Mouse (Mus musculus) heart, embryonic 16.5 days (tissue): Measurements from ENCODE around the gene Ccdc191. TPM values are rescaled to one million over a fixed set of nuclear protein-coding genes. Genes with fewer than 3 reads are reported as not detected.

Experiments used
- ATAC-seq: fragments of 200-750 bp; cut with Nextera tagmentation; replicated peaks from 2 replicates; pipeline ENCODE4 v1.8.0; 2017; ENCODE audit warnings: moderate number of reproducible peaks; ENCODE audit not compliant: insufficient read depth, low FRiP score; ENCODE audit errors: extremely low read depth
- H3K27ac ChIP-seq: fragments of 300-500 bp; sonication (generic); 2 replicates; pipeline ENCODE4 v1.5.1; 2014; ENCODE audit warnings: mild to moderate bottlenecking, low read length, control low read depth, moderate library complexity
- H3K27me3 ChIP-seq: fragments of 300-500 bp; sonication (generic); 2 replicates; pipeline ENCODE4 v1.6.1; 2014; ENCODE audit warnings: low read length, mixed read lengths; ENCODE audit not compliant: control insufficient read depth, insufficient read depth
- H3K36me3 ChIP-seq: fragments of 300-500 bp; sonication (generic); 2 replicates; pipeline ENCODE4 v1.6.1; 2014; ENCODE audit not compliant: control insufficient read depth, insufficient read depth
- H3K4me1 ChIP-seq: fragments of 300-500 bp; sonication (generic); 2 replicates; pipeline ENCODE4 v1.6.1; 2014; ENCODE audit warnings: low read length, mixed read lengths; ENCODE audit not compliant: control insufficient read depth, insufficient read depth
- H3K4me2 ChIP-seq: fragments of 300-500 bp; sonication (generic); 2 replicates; pipeline ENCODE4 v1.6.1; 2014; ENCODE audit warnings: low read depth, mild to moderate bottlenecking, control low read depth, low read length
- H3K4me3 ChIP-seq: fragments of 300-500 bp; sonication (generic); 2 replicates; pipeline ENCODE4 v1.5.1; 2014; ENCODE audit warnings: mild to moderate bottlenecking, control low read depth, low read length
- H3K9ac ChIP-seq: fragments of 300-500 bp; sonication (generic); 2 replicates; pipeline ENCODE4 v1.6.1; 2014; ENCODE audit warnings: low read length, control low read depth
- H3K9me3 ChIP-seq: fragments of 300-500 bp; sonication (generic); replicated peaks from 2 replicates; pipeline ENCODE4 v1.6.1; 2016; ENCODE audit warnings: low read length; ENCODE audit not compliant: control insufficient read depth
- WGBS: fragments of 180-500 bp; shearing (Covaris S2); extraction: QIAGEN DNeasy Blood & Tissue Kit; methylation state at CpG from one replicate; pipeline ENCODE4 v1.1.7; 2014; 5-methylcytosine and 5-hydroxymethylcytosine counted together
- polyA plus RNA-seq: library from polyadenylated mRNA; unstranded; fragments of >200 nt; fragmentation: Nextera tagmentation; extraction: Ambion mirVana; gene quantifications from 2 replicates; pipeline ENCODE4 v1.2.1, GENCODE M21; 2015

The Ccdc191 gene
- polyA plus RNA-seq, 1 experiment from 2014 or later = 8.8 TPM

- Histone ChIP-seq H3K4me2 (no peak overlapping the region), H3K9ac (no peak overlapping the region), H3K27ac (no peak overlapping the region), H3K36me3 (no peaks in the 10 kb centered on the region), H3K27me3 (no peaks in the 10 kb centered on the region), H3K4me3 (no peak overlapping the region), H3K4me1 (no peaks in the 10 kb centered on the region), H3K9me3 (no peaks in the 10 kb centered on the region)
- 58% methylated on average over 3 of the region's 3 CpGs for WGBS
- ATAC-seq = no peak
Measured at GRCm38 (mm10) chr16:43935367-43935766, 45.8 kb downstream of the Ccdc191 start.

- no peaks in the 10 kb centered on the region for H3K4me1 ChIP-seq
- no peak overlapping the region for H3K4me3 ChIP-seq
- H3K27ac ChIP-seq = no peak overlapping the region
- H3K9me3 ChIP-seq = no peaks in the 10 kb centered on the region
- no peak overlapping the region for H3K4me2 ChIP-seq
- no peaks in the 10 kb centered on the region for H3K27me3 ChIP-seq
- WGBS = 67% methylated on average over 3 of the region's 3 CpGs
- H3K9ac ChIP-seq = no peak overlapping the region
- H3K36me3 ChIP-seq = no peaks in the 10 kb centered on the region
- ATAC-seq = no peak
Measured at GRCm38 (mm10) chr16:43935892-43936291, 46.3 kb downstream of the Ccdc191 start.

- Histone ChIP-seq H3K4me2 (no peak overlapping the region), H3K9ac (no peak overlapping the region), H3K36me3 (no peaks in the 10 kb centered on the region), H3K27me3 (no peaks in the 10 kb centered on the region), H3K9me3 (no peaks in the 10 kb centered on the region), H3K27ac (no peak overlapping the region), H3K4me1 (no peaks in the 10 kb centered on the region), H3K4me3 (no peak overlapping the region)
- ATAC-seq = no peak
- WGBS = 88% methylated on average over 4 of the region's 4 CpGs
Measured at GRCm38 (mm10) chr16:43940846-43941245, 51.2 kb downstream of the Ccdc191 start.

GRCm38 (mm10) chr16:43945351-43945750 lies 55.8 kb downstream of the Ccdc191 start:
- no peak overlapping the region for H3K27ac ChIP-seq
- no peaks in the 10 kb centered on the region for H3K27me3 ChIP-seq
- H3K4me3 ChIP-seq = no peak overlapping the region
- H3K36me3 ChIP-seq = no peaks in the 10 kb centered on the region
- no peak overlapping the region for H3K9ac ChIP-seq
- H3K9me3 ChIP-seq = no peaks in the 10 kb centered on the region
- H3K4me2 ChIP-seq = no peak overlapping the region
- H3K4me1 ChIP-seq = no peaks in the 10 kb centered on the region
- ATAC-seq = no peak
- 80% methylated on average over 3 of the region's 3 CpGs for WGBS

- Histone ChIP-seq H3K9ac (no peak overlapping the region), H3K36me3 (no peaks in the 10 kb centered on the region), H3K27me3 (no peaks in the 10 kb centered on the region), H3K4me2 (no peak overlapping the region), H3K9me3 (no peaks in the 10 kb centered on the region), H3K4me1 (no peaks in the 10 kb centered on the region), H3K4me3 (no peak overlapping the region), H3K27ac (no peak overlapping the region)
- ATAC-seq = no peak
- 66% methylated on average over 3 of the region's 3 CpGs for WGBS
Measured at GRCm38 (mm10) chr16:43945869-43946268, 56.3 kb downstream of the Ccdc191 start.

- 66% methylated on average over 4 of the region's 4 CpGs for WGBS
- no peak for ATAC-seq
- H3K27me3 ChIP-seq = no peaks in the 10 kb centered on the region
- H3K27ac ChIP-seq = no peak overlapping the region
- no peaks in the 10 kb centered on the region for H3K36me3 ChIP-seq
- H3K9ac ChIP-seq = no peak overlapping the region
- no peaks in the 10 kb centered on the region for H3K4me1 ChIP-seq
- H3K4me2 ChIP-seq = no peak overlapping the region
- H3K9me3 ChIP-seq = no peaks in the 10 kb centered on the region
- H3K4me3 ChIP-seq = no peak overlapping the region
Measured at GRCm38 (mm10) chr16:43951591-43951990, 62.0 kb downstream of the Ccdc191 start.

- Histone ChIP-seq H3K27ac (no peak overlapping the region), H3K27me3 (no peaks in the 10 kb centered on the region), H3K9ac (no peak overlapping the region), H3K4me2 (no peak overlapping the region), H3K4me1 (no peaks in the 10 kb centered on the region), H3K4me3 (no peak overlapping the region), H3K36me3 (0 out of 2 replicates have a peak, but pooled peaks cover 3% of the 10 kb centered on the region), H3K9me3 (no peaks in the 10 kb centered on the region)
- no peak for ATAC-seq
- WGBS = 55% methylated on average over 6 of the region's 6 CpGs
Measured at GRCm38 (mm10) chr16:43954913-43955312, 65.3 kb downstream of the Ccdc191 start.

GRCm38 (mm10) chr16:43958038-43958437 lies 68.4 kb downstream of the Ccdc191 start:
- Histone ChIP-seq H3K4me1 (no peaks in the 10 kb centered on the region), H3K9ac (no peak overlapping the region), H3K27ac (no peak overlapping the region), H3K4me3 (no peak overlapping the region), H3K27me3 (no peaks in the 10 kb centered on the region), H3K36me3 (0 out of 2 replicates have a peak, but pooled peaks cover 3% of the 10 kb centered on the region), H3K9me3 (no peaks in the 10 kb centered on the region), H3K4me2 (no peak overlapping the region)
- ATAC-seq = no peak
- 84% methylated on average over 4 of the region's 4 CpGs for WGBS

GRCm38 (mm10) chr16:43963291-43963690 lies 73.7 kb downstream of the Ccdc191 start:
- Histone ChIP-seq H3K27ac (no peak overlapping the region), H3K4me2 (no peak overlapping the region), H3K9me3 (no peaks in the 10 kb centered on the region), H3K4me3 (no peak overlapping the region), H3K9ac (no peak overlapping the region), H3K36me3 (no peaks in the 10 kb centered on the region), H3K27me3 (no peaks in the 10 kb centered on the region), H3K4me1 (no peaks in the 10 kb centered on the region)
- WGBS = 85% methylated on average over 9 of the region's 9 CpGs
- ATAC-seq = no peak

GRCm38 (mm10) chr16:43963780-43964179 lies 74.2 kb downstream of the Ccdc191 start:
- ATAC-seq = no peak
- no peaks in the 10 kb centered on the region for H3K9me3 ChIP-seq
- H3K9ac ChIP-seq = no peak overlapping the region
- no peaks in the 10 kb centered on the region for H3K27me3 ChIP-seq
- H3K27ac ChIP-seq = no peak overlapping the region
- WGBS = 84% methylated on average over 3 of the region's 3 CpGs
- no peak overlapping the region for H3K4me2 ChIP-seq
- no peaks in the 10 kb centered on the region for H3K4me1 ChIP-seq
- H3K4me3 ChIP-seq = no peak overlapping the region
- H3K36me3 ChIP-seq = no peaks in the 10 kb centered on the region
